8 mouse cellular contexts compared by ENCODE assay signal in the genomic region with DNA sequence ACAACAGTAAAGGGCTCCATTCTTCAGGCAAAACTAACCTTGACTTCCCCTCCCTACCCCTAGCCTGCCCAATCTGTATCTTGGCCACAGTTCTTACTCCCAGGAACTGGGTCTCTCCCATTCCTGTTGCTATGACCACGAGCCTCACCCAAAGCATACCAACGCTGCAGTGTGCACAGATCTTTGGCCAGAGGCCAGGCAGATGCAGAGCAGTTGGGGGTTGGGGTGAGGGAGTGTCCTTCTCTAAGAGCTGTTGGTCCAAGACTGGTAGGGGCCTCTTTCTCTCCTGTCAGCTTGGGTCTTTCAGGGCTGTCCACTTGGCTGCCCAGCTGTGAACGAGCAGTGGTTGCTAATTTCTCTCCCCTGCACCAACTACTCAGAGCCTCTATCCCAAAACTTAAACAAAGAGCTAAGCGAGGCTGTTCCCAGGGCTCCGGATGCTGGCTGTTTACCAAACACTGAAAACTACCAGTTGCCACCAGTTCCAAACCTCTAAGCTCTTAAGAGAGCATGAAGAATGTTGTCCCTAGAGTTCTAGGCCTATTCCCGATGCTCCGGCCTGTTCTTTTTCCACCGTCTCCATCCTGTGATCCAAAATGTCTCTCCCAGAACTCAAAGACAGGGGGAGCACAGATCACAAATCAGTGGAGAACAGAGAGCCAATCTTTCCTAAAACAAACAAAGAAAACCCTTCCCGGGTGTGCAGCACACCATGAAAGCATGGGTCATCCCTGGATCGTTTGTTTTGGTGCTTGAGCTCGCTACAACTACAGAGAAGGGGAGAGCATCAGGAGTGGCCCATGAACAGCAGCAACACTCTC.
DNase-seq lines count a peak whose midpoint lies in the region; ATAC-seq lines count a peak whose summit lies in the region.

No protein-coding gene starts in this region.

- peaks cover 56 to 75% of the 10 kb centered on the region in 2 experiments for H3K4me1 ChIP-seq in heart, embryonic 14.5 days (ENCODE audit: control insufficient read depth in 2 of 2, insufficient read depth in 2 of 2, low read length in 2 of 2)
- H3K4me1 ChIP-seq in lung, embryonic 15.5 days: peaks cover 86% of the 10 kb centered on the region

- no peak overlapping the region for H3K4me2 ChIP-seq in heart, embryonic 14.5 days (ENCODE audit: low read length)
- H3K4me2 ChIP-seq in lung, embryonic 15.5 days: peak overlapping the region; percentile 1; the same call in 1 of the 2 replicates

- DNase-seq in frontal cortex, adult 2 months (ENCODE audit: extremely low spot score in 1 of 2, low spot score in 1 of 2): peak; percentile 54 to 59
- peak; percentile 31 for DNase-seq in cerebellum, adult 9-10 months
- peak; percentile 85 for DNase-seq in kidney, postnatal 14 days
- peak; percentile 88 to 91 for DNase-seq in right cerebral cortex, postnatal 10 days (ENCODE audit: low spot score in 2 of 2)
- DNase-seq in spleen, adult 12 weeks (ENCODE audit: low spot score): no peak

- H3K27me3 ChIP-seq in heart, embryonic 14.5 days (ENCODE audit: control insufficient read depth, insufficient read depth, low read length): no peaks in the 10 kb centered on the region
- H3K27me3 ChIP-seq in lung, embryonic 15.5 days: no peaks in the 10 kb centered on the region

- no peak overlapping the region for H3K9ac ChIP-seq in heart, embryonic 14.5 days (ENCODE audit: low read length)
- H3K9ac ChIP-seq in lung, embryonic 15.5 days: no peak overlapping the region

- no peak for ATAC-seq in frontal cortex, adult (ENCODE audit: low TSS enrichment)
- peak; percentile 58 for ATAC-seq in heart, embryonic 14.5 days (ENCODE audit: insufficient number of reproducible peaks, insufficient read depth, low FRiP score, low read depth)
- ATAC-seq in lung, embryonic 15.5 days (ENCODE audit: borderline replicate concordance, extremely low read depth, low FRiP score, low TSS enrichment): peak; percentile 82

- H3K27ac ChIP-seq in heart, embryonic 14.5 days (replicated peaks in 1 of 2; ENCODE audit: control insufficient read depth in 1 of 2, insufficient read depth in 1 of 2, low read depth in 2 of 2, low read length in 2 of 2): peak overlapping the region; percentile 50 to 70
- H3K27ac ChIP-seq in lung, embryonic 15.5 days: peak overlapping the region; percentile 93

- no peak overlapping the region for H3K4me3 ChIP-seq in heart, embryonic 14.5 days (ENCODE audit: control insufficient read depth in 1 of 2, insufficient read depth in 1 of 2, low read depth in 1 of 2, low read length in 2 of 2)
- no peak overlapping the region for H3K4me3 ChIP-seq in lung, embryonic 15.5 days

- WGBS in heart, embryonic 14.5 days: 41% methylated on average over 11 of the region's 11 CpGs
- 15% methylated on average over 11 of the region's 11 CpGs for WGBS in lung, embryonic 15.5 days

- H3K9me3 ChIP-seq in heart, embryonic 14.5 days (ENCODE audit: control insufficient read depth, low read length): no peaks in the 10 kb centered on the region
- H3K9me3 ChIP-seq in lung, embryonic 15.5 days: no peaks in the 10 kb centered on the region

- H3K36me3 ChIP-seq in heart, embryonic 14.5 days (ENCODE audit: control insufficient read depth, insufficient read depth, low read length): no peaks in the 10 kb centered on the region
- H3K36me3 ChIP-seq in lung, embryonic 15.5 days: no peaks in the 10 kb centered on the region
